Mouse (Mus musculus): ENCODE data around the gene Vmn2r4.
"Not testable (repeated sequence)": the region's sequence is repeated elsewhere in the genome, so short reads cannot be mapped to it uniquely, and the experiment has no call there.

Vmn2r4 gene

GRCm38 (mm10) chr3:64415268-64415667 is at the start of gene Vmn2r4:
Gene Vmn2r4 (minus strand): TSS chr3:64415368.
- DNase-seq (ENCODE audit: low spot score in 2 of 2) = not testable (repeated sequence)

GRCm38 (mm10) chr3:64434261-64434660 is 19.1 kb upstream of the Vmn2r4 start:
- not testable (repeated sequence) for DNase-seq (ENCODE audit: low spot score in 2 of 2)

- DNase-seq (ENCODE audit: low spot score in 2 of 2) = not testable (repeated sequence)
Measured at GRCm38 (mm10) chr3:64428117-64428798, 13.1 kb upstream of the Vmn2r4 start.

DNA sequence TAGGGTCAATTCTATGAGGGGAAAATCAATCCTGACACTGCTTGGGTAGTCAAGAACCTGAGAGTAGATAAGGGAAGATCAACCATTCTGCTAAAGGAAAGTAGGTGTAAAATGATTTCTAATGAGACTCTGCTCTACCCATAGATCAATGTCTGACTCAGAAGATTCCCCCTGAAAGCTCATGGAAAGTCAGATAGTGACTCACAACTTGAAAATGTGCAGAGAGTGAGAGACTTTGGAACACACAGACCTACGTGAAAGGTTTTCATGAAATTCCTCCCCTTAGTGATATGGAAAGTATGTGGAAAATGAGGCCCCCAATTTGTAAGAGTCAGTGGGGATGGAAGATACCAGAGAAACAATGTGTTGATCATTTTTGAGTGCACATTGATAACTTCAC is 7.0 kb upstream of the Vmn2r4 start:
- DNase-seq (ENCODE audit: low spot score in 2 of 2) = not testable (repeated sequence)

- not testable (repeated sequence) for DNase-seq (ENCODE audit: low spot score in 2 of 2)
Measured at GRCm38 (mm10) chr3:64417477-64417876, 2.3 kb upstream of the Vmn2r4 start.

- not testable (repeated sequence) for DNase-seq (ENCODE audit: low spot score in 2 of 2)
Measured at GRCm38 (mm10) chr3:64414253-64414652, 915 bp downstream of the Vmn2r4 start.

- no peak for DNase-seq (ENCODE audit: low spot score in 2 of 2)
Measured at GRCm38 (mm10) chr3:64359286-64360035, 55.7 kb downstream of the Vmn2r4 start.

Measured in frontal cortex, postnatal 25 days (tissue).